Mouse (Mus musculus) heart, embryonic 11.5 days (tissue): Measurements from ENCODE around the gene Zfp398. TPM values are rescaled to one million over a fixed set of nuclear protein-coding genes. Genes with fewer than 3 reads are reported as not detected.

ENCODE experiments used
- ATAC-seq: fragments of 200-750 bp; cut with Nextera tagmentation; replicated peaks from 2 replicates; pipeline ENCODE4 v1.8.0; 2017; ENCODE audit warnings: moderate library complexity; ENCODE audit not compliant: insufficient number of reproducible peaks, low FRiP score, low TSS enrichment
- H3K27ac ChIP-seq: fragments of 300-500 bp; sonication (generic); 2 replicates; pipeline ENCODE4 v1.5.1; 2014; ENCODE audit warnings: mild to moderate bottlenecking, low read depth, low read length
- H3K27me3 ChIP-seq: fragments of 300-500 bp; sonication (generic); 2 replicates; pipeline ENCODE4 v1.6.1; 2014; ENCODE audit warnings: mild to moderate bottlenecking, low read length, mixed read lengths; ENCODE audit not compliant: control insufficient read depth, insufficient read depth
- H3K36me3 ChIP-seq: fragments of 300-500 bp; sonication (generic); 2 replicates; pipeline ENCODE4 v1.6.1; 2014; ENCODE audit warnings: mild to moderate bottlenecking, low read length, moderate library complexity, mixed read lengths; ENCODE audit not compliant: control insufficient read depth, insufficient read depth
- H3K4me1 ChIP-seq: fragments of 300-500 bp; sonication (generic); 2 replicates; pipeline ENCODE4 v1.6.1; 2014; ENCODE audit warnings: low read length; ENCODE audit not compliant: control insufficient read depth, insufficient read depth
- H3K4me2 ChIP-seq: fragments of 300-500 bp; sonication (generic); 2 replicates; pipeline ENCODE4 v1.6.1; 2014; ENCODE audit warnings: mild to moderate bottlenecking, moderate library complexity
- H3K4me3 ChIP-seq: fragments of 300-500 bp; sonication (generic); 2 replicates; pipeline ENCODE4 v1.5.1; 2014; ENCODE audit warnings: low read depth, low read length
- H3K9ac ChIP-seq: fragments of 300-500 bp; sonication (generic); 2 replicates; pipeline ENCODE4 v1.6.1; 2014; ENCODE audit warnings: mild to moderate bottlenecking, low read depth, low read length, moderate library complexity
- H3K9me3 ChIP-seq: fragments of 300-500 bp; sonication (generic); replicated peaks from 2 replicates; pipeline ENCODE4 v1.6.1; 2016; ENCODE audit warnings: low read length; ENCODE audit not compliant: control insufficient read depth
- WGBS: fragments of 180-500 bp; shearing (Covaris S2); extraction: QIAGEN DNeasy Blood & Tissue Kit; methylation state at CpG from one replicate; pipeline ENCODE4 v1.1.7; 2014; ENCODE audit not compliant: insufficient replicate concordance; 5-methylcytosine and 5-hydroxymethylcytosine counted together
- polyA plus RNA-seq: library from polyadenylated mRNA; unstranded; fragments of >200 nt; fragmentation: Nextera tagmentation; extraction: Ambion mirVana; gene quantifications from 2 replicates; pipeline ENCODE4 v1.2.1, GENCODE M21; 2014

Gene Zfp398
- polyA plus RNA-seq, 1 experiment from 2014 or later, result 4.0 TPM

GRCm38 (mm10) chr6:47805520-47805919 lies 29.9 kb upstream of the Zfp398 start:
- Histone ChIP-seq H3K4me3 (no peak overlapping the region), H3K36me3 (peaks cover 32% of the 10 kb centered on the region), H3K9ac (no peak overlapping the region), H3K27ac (no peak overlapping the region), H3K4me2 (no peak overlapping the region), H3K4me1 (peaks cover 6% of the 10 kb centered on the region; the same call in 1 of the 2 replicates), H3K27me3 (no peaks in the 10 kb centered on the region), H3K9me3 (no peaks in the 10 kb centered on the region)
- ATAC-seq, result no peak
- 80% methylated on average over 2 of the region's 2 CpGs for WGBS

DNA sequence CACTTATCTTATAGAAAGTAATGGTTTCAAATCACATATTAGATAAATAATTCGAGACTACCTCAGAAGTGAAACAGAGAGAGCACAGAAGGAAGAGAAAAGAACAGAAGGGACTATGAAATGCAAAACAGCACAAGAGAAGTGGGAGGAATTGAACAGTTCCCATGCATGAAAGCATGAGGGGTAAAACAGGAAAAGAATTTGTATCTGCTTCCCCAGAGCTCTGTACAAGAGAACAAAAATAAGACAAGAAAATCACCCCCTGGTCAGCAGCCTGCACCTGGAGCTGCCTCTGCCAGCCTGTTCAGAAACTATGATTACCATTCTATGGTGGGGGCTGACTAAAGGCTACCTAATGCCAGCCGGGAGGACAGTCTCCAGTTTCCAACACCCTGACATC lies 28.0 kb upstream of the Zfp398 start:
- H3K9ac ChIP-seq, result no peak overlapping the region
- no peaks in the 10 kb centered on the region for H3K9me3 ChIP-seq
- H3K27me3 ChIP-seq, result no peaks in the 10 kb centered on the region
- peaks cover 17% of the 10 kb centered on the region for H3K4me1 ChIP-seq
- no peak overlapping the region for H3K4me2 ChIP-seq
- H3K36me3 ChIP-seq, result peaks cover 22% of the 10 kb centered on the region
- no peak overlapping the region for H3K4me3 ChIP-seq
- ATAC-seq, result no peak
- 74% methylated on average over 2 of the region's 2 CpGs for WGBS
- H3K27ac ChIP-seq, result no peak overlapping the region

- H3K9me3 ChIP-seq, result no peaks in the 10 kb centered on the region
- no peak overlapping the region for H3K4me3 ChIP-seq
- WGBS, result 88% methylated on average over 5 of the region's 5 CpGs
- H3K36me3 ChIP-seq, result peaks cover 13% of the 10 kb centered on the region
- H3K4me1 ChIP-seq, result peaks cover 17% of the 10 kb centered on the region
- no peak for ATAC-seq
- no peak overlapping the region for H3K4me2 ChIP-seq
- H3K27me3 ChIP-seq, result no peaks in the 10 kb centered on the region
- no peak overlapping the region for H3K9ac ChIP-seq
- no peak overlapping the region for H3K27ac ChIP-seq
These were observed 26.9 kb upstream of the Zfp398 start for GRCm38 (mm10) chr6:47808545-47808944.

DNA sequence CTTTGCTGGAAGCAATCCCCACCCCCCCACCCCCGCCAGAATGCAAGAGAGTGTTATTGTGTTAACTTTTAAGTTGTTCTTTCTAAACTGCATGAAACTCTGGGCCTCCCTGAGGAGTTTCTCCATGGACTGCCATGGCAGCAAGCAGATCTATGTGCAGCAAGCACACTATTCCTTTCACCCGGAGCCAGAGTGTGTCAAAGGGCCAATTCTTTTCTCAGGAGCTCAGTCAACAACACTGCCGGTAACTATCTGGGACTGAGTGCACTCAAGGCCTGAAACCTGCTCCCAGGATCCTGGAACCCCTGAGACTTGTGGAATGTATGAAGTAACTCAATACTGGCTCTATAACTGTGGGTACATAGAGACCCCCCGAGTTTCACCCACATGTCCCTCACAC lies 26.4 kb upstream of the Zfp398 start:
- Histone ChIP-seq H3K9me3 (no peaks in the 10 kb centered on the region), H3K27me3 (no peaks in the 10 kb centered on the region), H3K4me2 (no peak overlapping the region), H3K9ac (no peak overlapping the region), H3K4me3 (no peak overlapping the region), H3K36me3 (peaks cover 9% of the 10 kb centered on the region), H3K4me1 (peaks cover 17% of the 10 kb centered on the region), H3K27ac (no peak overlapping the region)
- no peak for ATAC-seq
- WGBS, result 77% methylated on average over 4 of the region's 4 CpGs

- Histone ChIP-seq H3K4me2 (no peak overlapping the region; the same call in 1 of the 2 replicates), H3K4me1 (peaks cover 17% of the 10 kb centered on the region), H3K9me3 (no peaks in the 10 kb centered on the region), H3K27me3 (no peaks in the 10 kb centered on the region), H3K9ac (no peak overlapping the region), H3K36me3 (peaks cover 7% of the 10 kb centered on the region), H3K27ac (no peak overlapping the region), H3K4me3 (no peak overlapping the region)
- 71% methylated on average over 2 of the region's 2 CpGs for WGBS
- ATAC-seq, result no peak
These were observed 25.3 kb upstream of the Zfp398 start for GRCm38 (mm10) chr6:47810181-47810580.

- no peaks in the 10 kb centered on the region for H3K9me3 ChIP-seq
- no peak for ATAC-seq
- peak overlapping the region; percentile 84 for H3K4me2 ChIP-seq
- H3K36me3 ChIP-seq, result peaks cover 6% of the 10 kb centered on the region
- H3K27ac ChIP-seq, result no peak overlapping the region
- no peaks in the 10 kb centered on the region for H3K27me3 ChIP-seq
- WGBS, result 59% methylated on average over 5 of the region's 5 CpGs
- peaks cover 17% of the 10 kb centered on the region for H3K4me1 ChIP-seq
- H3K9ac ChIP-seq, result peak overlapping the region; percentile 94; the same call in 1 of the 2 replicates
- peak overlapping the region; percentile 69 for H3K4me3 ChIP-seq
These were observed 24.1 kb upstream of the Zfp398 start for GRCm38 (mm10) chr6:47811324-47811723.

- Histone ChIP-seq H3K9ac (peak overlapping the region; percentile 94), H3K9me3 (no peaks in the 10 kb centered on the region), H3K4me2 (peak overlapping the region; percentile 84), H3K4me1 (peaks cover 17% of the 10 kb centered on the region), H3K27me3 (no peaks in the 10 kb centered on the region), H3K4me3 (peak overlapping the region; percentile 69), H3K27ac (peak overlapping the region; percentile 90), H3K36me3 (0 out of 2 replicates have a peak, but pooled peaks cover 1% of the 10 kb centered on the region)
- ATAC-seq, result no peak
- WGBS, result under 1% methylated on average over 17 of the region's 17 CpGs
These were observed 23.1 kb upstream of the Zfp398 start for GRCm38 (mm10) chr6:47812271-47812915.

DNA sequence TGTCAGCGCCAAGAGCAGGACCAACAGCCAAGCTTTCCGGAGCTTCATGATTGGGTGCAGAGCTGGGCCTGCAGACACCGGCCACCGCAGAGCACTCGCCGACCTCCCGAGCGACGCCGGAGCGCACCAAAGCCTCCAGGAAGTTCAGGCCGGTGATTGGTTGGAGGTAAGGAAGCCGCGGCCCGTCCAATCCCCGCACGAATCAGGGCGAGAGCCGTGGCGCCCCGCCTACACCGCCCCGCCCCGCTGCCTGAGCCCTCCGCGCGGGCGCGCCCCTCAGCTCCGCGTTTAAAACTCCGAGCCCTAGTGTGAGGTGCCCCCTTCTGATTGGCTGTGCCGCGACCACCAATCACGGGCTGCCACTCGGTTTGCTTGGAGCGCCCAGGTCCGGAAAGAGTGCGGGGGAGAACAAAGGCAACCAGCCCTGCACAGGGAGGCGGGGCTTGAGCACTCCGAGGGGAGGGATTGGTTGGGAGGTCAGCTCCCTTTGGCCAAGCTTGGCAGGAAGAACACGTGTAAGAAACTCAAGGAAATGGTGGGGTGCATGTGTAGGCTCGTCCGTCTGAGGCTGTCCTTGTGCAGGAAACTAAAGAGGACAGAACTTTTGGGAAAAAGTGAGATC lies 22.1 kb upstream of the Zfp398 start, which contains the start of gene Pdia4:
Pdia4 (minus strand) TSS at position 174 of the 622 bp plus-strand sequence.
- H3K9ac ChIP-seq, result peak within 1 kb of the TSS; percentile 94
- WGBS, result under 1% methylated on average over 44 of the region's 44 CpGs
- no peaks in the 10 kb centered on the region for H3K36me3 ChIP-seq
- peak within 1 kb of the TSS; percentile 69 for H3K4me3 ChIP-seq
- no peaks in the 10 kb centered on the region for H3K27me3 ChIP-seq
- peak within 1 kb of the TSS; percentile 84 for H3K4me2 ChIP-seq
- H3K4me1 ChIP-seq, result peaks cover 17% of the 10 kb centered on the region
- peak within 1 kb of the TSS; percentile 90 for H3K27ac ChIP-seq
- peak; percentile 100 for ATAC-seq
- H3K9me3 ChIP-seq, result no peaks in the 10 kb centered on the region
